Mouse (Mus musculus): ENCODE data around the gene Suv39h2.

Gene Suv39h2

DNA sequence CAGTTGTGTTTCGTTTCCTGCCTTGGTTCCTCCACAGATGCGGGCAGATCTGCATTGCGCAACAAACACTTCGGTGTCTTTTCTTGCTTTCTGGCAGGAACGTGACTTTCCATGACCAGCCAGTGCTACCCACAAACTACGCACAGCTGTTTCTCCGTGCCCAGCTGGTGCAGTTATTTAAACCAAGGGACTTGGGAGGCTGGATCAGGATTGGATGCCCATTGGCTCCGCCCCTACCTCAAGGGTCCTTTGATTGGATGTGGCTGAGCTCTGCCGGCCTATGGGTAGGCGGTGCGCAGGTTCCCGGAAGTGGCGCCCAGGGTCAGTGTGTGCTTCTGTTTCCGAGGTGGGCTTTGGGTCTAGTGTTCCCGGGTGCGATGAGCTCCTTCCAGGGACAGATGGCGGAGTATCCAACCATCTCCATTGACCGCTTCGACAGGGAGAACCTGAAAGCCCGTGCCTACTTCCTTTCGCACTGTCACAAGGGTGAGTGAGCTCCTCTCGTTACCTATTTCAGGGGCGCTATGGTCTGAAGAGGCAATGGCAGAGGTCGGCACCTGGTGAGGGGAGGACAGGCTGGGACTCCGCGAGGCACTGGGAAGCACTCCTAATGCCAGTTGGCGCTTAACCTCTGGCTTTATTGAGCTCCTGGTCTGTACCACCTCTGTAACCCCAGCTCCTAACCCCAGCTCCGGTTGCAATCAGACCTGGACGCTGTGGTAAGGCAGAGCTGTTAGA, 50.8 kb downstream of the Suv39h2 start, which contains the start of gene Dclre1c:
TSS of gene Dclre1c (plus strand) at position 291 of the 738 bp plus-strand sequence.
- peak; percentile 79 for DNase-seq (ENCODE audit: low read depth, low spot score)

DNA sequence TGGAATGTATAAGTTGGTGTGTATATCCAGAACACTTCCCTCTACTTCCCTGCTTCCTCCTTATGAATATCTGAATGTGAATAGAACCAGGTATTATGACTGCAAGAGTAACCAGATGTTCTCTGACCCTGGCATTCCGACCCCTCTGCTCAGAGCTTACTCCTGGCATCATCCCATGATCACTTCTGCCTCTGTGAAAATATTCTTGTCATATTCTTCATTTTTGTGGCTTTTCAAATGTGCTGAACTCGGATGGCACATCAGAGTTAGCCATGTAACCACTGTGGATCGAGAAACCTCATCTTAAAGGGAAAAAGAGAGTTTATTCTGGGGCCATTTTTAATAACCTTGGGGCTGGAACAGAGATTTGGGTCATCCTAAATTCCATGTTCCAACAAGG, 52.3 kb downstream of the Suv39h2 start, which contains the start of gene Meig1:
TSS of gene Meig1 (minus strand) at position 101 of the 400 bp plus-strand sequence.
- DNase-seq (ENCODE audit: low read depth, low spot score), result no peak

DNA sequence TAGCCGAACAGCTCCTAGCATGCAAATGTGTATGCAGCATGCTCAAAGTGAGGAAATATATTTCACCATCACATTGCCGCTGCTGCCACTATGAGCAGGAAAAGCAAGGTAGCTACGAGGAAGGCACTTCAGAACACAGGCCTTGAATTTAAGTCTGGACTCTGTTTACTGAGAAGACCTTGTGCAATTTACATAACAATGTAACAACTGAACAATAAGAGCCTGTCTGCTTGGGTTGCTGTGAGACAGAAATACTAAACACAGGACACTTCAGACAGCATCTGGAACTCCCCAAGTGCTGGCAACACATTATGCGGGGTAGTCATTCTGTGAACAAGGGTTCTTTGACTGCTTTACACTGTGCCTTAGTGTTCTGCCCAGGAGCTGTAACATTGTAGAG, 54.7 kb downstream of the Suv39h2 start:
- DNase-seq (ENCODE audit: low read depth, low spot score), result no peak

DNA sequence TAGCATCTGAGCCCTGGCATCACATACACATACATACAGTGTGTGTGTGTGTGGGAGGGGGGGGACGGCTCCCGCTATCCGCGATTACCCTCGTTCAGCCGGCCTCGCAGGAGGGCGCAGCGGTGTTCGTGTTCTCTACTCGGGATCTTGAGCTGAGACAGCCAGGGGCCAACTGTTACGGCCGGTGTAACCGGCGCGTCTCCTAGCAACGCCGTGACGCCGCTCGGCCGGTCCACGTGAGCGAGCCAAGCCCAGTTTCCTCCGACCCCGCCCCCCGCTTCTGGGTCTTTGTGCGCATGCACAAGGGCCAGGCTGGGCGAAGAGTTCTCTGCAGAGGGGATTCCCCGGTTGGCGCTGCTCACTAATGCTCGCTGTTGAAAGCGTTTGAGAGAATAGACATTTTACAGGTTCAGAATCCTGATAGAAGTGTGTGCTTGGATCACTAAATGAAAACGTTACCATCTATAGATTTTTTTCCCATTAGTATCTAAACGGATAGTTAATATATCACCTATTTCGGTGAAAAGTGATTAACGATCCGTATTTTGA, 55.9 kb downstream of the Suv39h2 start:
- DNase-seq (ENCODE audit: low read depth, low spot score), result peak; percentile 63

DNA sequence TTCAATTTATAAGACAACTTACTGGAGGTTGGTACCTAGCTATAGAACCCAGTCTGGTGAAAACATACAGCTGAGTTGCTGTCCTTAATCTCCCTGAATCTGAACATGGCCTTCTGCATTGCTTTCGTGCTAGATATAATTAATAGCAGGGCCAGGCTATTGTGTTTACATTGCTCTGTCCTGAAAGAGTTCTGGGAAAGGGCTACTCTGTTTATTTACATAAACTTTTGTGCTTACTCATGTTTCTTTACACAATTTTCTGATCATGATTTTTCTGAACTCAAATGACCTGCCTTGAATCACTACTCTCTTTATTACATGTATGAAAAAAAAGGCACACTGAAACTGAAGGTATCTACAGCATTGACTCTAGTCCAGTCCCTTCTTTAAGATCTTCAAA, 59.2 kb downstream of the Suv39h2 start:
- DNase-seq (ENCODE audit: low read depth, low spot score), result no peak

DNA sequence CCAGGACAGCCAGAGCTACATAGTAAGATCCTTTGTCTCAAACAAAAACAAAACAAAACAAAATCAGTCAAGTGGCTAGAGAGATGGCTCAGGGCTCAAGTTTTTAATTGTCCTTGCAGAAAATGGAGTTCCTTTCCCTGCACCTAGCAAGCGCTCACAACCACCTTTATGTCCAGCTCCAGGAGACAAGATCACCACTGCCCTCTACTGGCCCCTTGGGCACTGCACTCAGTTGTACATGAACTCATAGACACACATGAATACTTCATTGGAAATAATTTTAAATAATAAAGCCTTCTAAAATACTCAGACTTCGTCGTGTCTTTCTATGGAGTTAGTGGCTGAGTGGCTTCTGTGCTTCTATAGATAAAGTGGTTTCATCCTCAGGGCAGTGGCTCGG, 60.6 kb downstream of the Suv39h2 start:
- DNase-seq (ENCODE audit: low read depth, low spot score), result no peak

DNA sequence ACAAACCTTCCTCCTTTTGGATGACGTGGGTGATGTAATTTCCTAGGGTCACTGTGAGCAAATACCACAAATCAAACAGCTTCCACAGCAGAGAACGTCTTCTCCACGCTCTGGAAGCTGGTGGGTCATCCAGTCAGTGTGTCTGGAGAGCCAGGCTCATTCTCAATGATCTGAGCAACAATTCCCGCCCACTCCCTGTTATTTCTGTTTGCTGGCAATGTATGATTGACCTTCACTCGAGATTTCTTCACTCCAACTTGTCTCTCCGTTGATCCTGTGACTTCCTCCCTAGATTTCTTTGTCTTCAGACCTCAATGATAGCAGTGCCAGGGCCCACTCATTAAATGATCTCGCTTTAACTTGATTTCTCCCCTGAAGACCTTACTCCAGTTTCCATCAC, 67.1 kb downstream of the Suv39h2 start:
- DNase-seq (ENCODE audit: low read depth, low spot score), result no peak

DNA sequence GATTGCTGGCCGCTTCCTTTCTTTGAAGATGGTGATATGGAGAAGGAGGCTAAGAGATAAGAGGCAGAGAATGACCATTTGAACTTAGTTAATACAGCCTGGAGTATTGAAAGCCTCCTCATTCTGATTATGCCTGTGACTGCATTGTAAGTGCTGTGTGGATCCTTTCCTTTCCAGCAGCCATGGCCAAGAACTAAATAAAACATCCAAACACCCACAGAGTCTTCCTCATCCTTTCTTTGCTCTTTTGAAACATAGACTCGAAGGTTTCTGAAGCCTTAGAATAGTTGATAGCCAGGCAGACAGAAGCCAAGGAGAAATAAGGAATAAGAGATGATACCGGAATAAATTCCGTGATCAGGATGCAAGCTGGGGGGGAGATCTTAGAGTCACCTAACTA, 68.8 kb downstream of the Suv39h2 start:
- DNase-seq (ENCODE audit: low read depth, low spot score), result no peak

Data from brain, embryonic 18.5 days (tissue).